Mouse (Mus musculus): Measurements from ENCODE around the gene Hexb. TPM values are rescaled to one million over a fixed set of nuclear protein-coding genes. Genes with fewer than 3 reads are reported as not detected.
"Not testable (repeated sequence)": the region's sequence is repeated elsewhere in the genome, so short reads cannot be mapped to it uniquely, and the experiment has no call there.

Gene Hexb
- total and polyA plus RNA-seq, 3 experiments = 12.7 to 15.4 TPM; not detected in 1

DNA sequence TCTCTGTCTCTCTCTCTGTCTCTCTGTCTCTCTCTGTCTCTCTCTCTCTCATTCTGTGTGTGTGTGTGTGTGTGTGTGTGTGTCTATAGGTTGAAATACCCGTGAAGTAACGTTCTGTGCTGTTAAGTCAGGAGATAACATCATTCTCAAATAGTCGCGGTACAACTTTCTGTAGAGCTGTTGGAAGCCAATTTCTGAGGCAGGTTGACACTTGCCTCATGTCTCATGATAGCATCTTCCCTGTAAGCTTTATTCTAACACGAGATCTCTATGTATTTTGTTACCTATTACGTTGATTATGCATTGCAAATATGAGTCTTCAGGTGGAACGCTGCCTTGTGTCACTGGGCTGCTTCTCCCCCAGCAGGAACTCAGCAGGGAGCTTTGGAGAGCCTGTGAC is 55.8 kb downstream of the Hexb start:
- no peak for DNase-seq (ENCODE audit: low read depth, low spot score)
- Histone ChIP-seq H3K79me2 (ENCODE audit: control insufficient read depth, insufficient read depth, low read length, poor library complexity) (peaks cover 11% of the 10 kb centered on the region), H3K4me1 (ENCODE audit: control insufficient read depth in 1 of 2, insufficient read depth in 2 of 2, low read length in 2 of 2) (no peaks in the 10 kb centered on the region), H3K9me3 (replicated peaks; ENCODE audit: insufficient read depth, low read length) (no peaks in the 10 kb centered on the region), H3K9ac (ENCODE audit: control insufficient read depth, low read depth, low read length, poor library complexity, severe bottlenecking) (no peak overlapping the region), H3K27ac (ENCODE audit: control insufficient read depth, low read depth, low read length) (no peak overlapping the region), H3K27me3 (ENCODE audit: control insufficient read depth in 1 of 2, insufficient read depth in 2 of 2, low read length in 2 of 2) (no peaks in the 10 kb centered on the region), H3K4me3 (ENCODE audit: control insufficient read depth in 1 of 2, insufficient read depth in 1 of 2, low read depth in 2 of 2, low read length in 2 of 2) (no peak overlapping the region), H3K36me3 (ENCODE audit: control insufficient read depth in 1 of 2, insufficient read depth in 2 of 2, low read length in 2 of 2) (peaks cover 2 to 9% of the 10 kb centered on the region in 2 experiments)
- TF ChIP-seq TAL1 (IDR thresholded peaks at IDR 0.05; ENCODE audit: low read length) (no peak), MAFK (IDR thresholded peaks at IDR 0.05; ENCODE audit: borderline replicate concordance, low read depth, low read length) (no peak), MEF2A (IDR thresholded peaks at IDR 0.05; ENCODE audit: extremely low read depth, insufficient replicate concordance, low read depth, low read length, poor library complexity, severe bottlenecking) (no peak), NELFE (IDR thresholded peaks at IDR 0.05; ENCODE audit: low read depth, low read length) (no peak), CHD2 (IDR thresholded peaks at IDR 0.05; ENCODE audit: low read length) (no peak), ZKSCAN1 (IDR thresholded peaks at IDR 0.05; ENCODE audit: low read depth, low read length) (no peak), MYC (IDR thresholded peaks at IDR 0.05; ENCODE audit: low read depth, low read length) (no peak), CHD1 (IDR thresholded peaks at IDR 0.05; ENCODE audit: low read depth, low read length) (no peak), MXI1 (IDR thresholded peaks at IDR 0.05; ENCODE audit: low read depth, low read length) (no peak), POLR2AphosphoS5 (IDR thresholded peaks at IDR 0.05; ENCODE audit: borderline replicate concordance, low read depth, low read length) (no peak), JUND (IDR thresholded peaks at IDR 0.05; ENCODE audit: low read depth, low read length) (no peak), TCF12 (IDR thresholded peaks at IDR 0.05; ENCODE audit: low read depth, low read length) (no peak), GATA1 (IDR thresholded peaks at IDR 0.05; ENCODE audit: low read depth, low read length) (no peak), E2F4 (IDR thresholded peaks at IDR 0.05; ENCODE audit: borderline replicate concordance, low read depth, low read length) (no peak), MAX (IDR thresholded peaks at IDR 0.05; ENCODE audit: low read length) (no peak), POLR2AphosphoS2 (IDR thresholded peaks at IDR 0.05; ENCODE audit: low read length) (no peak), SMC3 (IDR thresholded peaks at IDR 0.05; ENCODE audit: low read depth, low read length) (no peak), RAD21 (IDR thresholded peaks at IDR 0.05; ENCODE audit: low read depth, low read length) (no peak)

GRCm38 (mm10) chr13:97138404-97138931 is 59.7 kb downstream of the Hexb start:
- peak; percentile 87 for TF ChIP-seq TBP (IDR thresholded peaks at IDR 0.05; ENCODE audit: low read depth, low read length)
- Histone ChIP-seq H3K79me2 (ENCODE audit: control insufficient read depth, insufficient read depth, low read length, poor library complexity) (peaks cover 16% of the 10 kb centered on the region), H3K27ac (ENCODE audit: control insufficient read depth, low read depth, low read length) (peak overlapping the region; percentile 83), H3K4me3 (ENCODE audit: control insufficient read depth in 1 of 2, insufficient read depth in 1 of 2, low read depth in 2 of 2, low read length in 2 of 2) (peak overlapping the region; percentile 93 to 98), H3K36me3 (ENCODE audit: control insufficient read depth in 1 of 2, insufficient read depth in 2 of 2, low read length in 2 of 2) (peaks cover 10 to 13% of the 10 kb centered on the region in 2 experiments), H3K9ac (ENCODE audit: control insufficient read depth, low read depth, low read length, poor library complexity, severe bottlenecking) (peak overlapping the region; percentile 98)
- H3K9me3 ChIP-seq (replicated peaks; ENCODE audit: insufficient read depth, low read length); H3K27me3 ChIP-seq (ENCODE audit: control insufficient read depth in 1 of 2, insufficient read depth in 2 of 2, low read length in 2 of 2); H3K4me1 ChIP-seq (ENCODE audit: control insufficient read depth in 1 of 2, insufficient read depth in 2 of 2, low read length in 2 of 2): not testable (repeated sequence)
- DNase-seq (ENCODE audit: low read depth, low spot score) = peak; percentile 42

Data from MEL (cell line).